Mouse (Mus musculus) forebrain, embryonic 15.5 days (tissue): ENCODE measurements at regions not wholly inside any gene's neighbourhood (a gene's known extent, or its start where the extent isn't known, plus 50 kb on each side); places are given as distances from the start of the nearest gene placed in this dataset.
A peak's percentile ranks its signal among the peaks of the same experiment; 100 is the strongest.

Source experiments
- ATAC-seq: fragments of 200-750 bp; cut with Nextera tagmentation; replicated peaks from 2 replicates; pipeline ENCODE4 v1.8.0; 2017; ENCODE audit warnings: mild to moderate bottlenecking, moderate TSS enrichment, moderate library complexity
- H3K27ac ChIP-seq: fragments of 300-500 bp; sonication (generic); replicated peaks from 2 replicates; pipeline ENCODE4 v1.5.1; 2015; ENCODE audit warnings: mild to moderate bottlenecking, inconsistent platforms
- H3K27me3 ChIP-seq: fragments of 300-500 bp; sonication (generic); 2 replicates; pipeline ENCODE4 v1.6.1; 2015; ENCODE audit warnings: inconsistent platforms
- H3K36me3 ChIP-seq: fragments of 300-500 bp; sonication (generic); 2 replicates; pipeline ENCODE4 v1.6.1; 2015; ENCODE audit warnings: mild to moderate bottlenecking, inconsistent platforms
- H3K4me1 ChIP-seq: fragments of 300-500 bp; sonication (generic); 2 replicates; pipeline ENCODE4 v1.6.1; 2015; ENCODE audit warnings: inconsistent platforms
- H3K4me2 ChIP-seq: fragments of 300-500 bp; sonication (generic); replicated peaks from 2 replicates; pipeline ENCODE4 v1.6.1; 2015; ENCODE audit warnings: mild to moderate bottlenecking, inconsistent platforms
- H3K4me3 ChIP-seq: fragments of 300-500 bp; sonication (generic); 2 replicates; pipeline ENCODE4 v1.5.1; 2015; ENCODE audit warnings: mild to moderate bottlenecking, inconsistent platforms
- H3K9ac ChIP-seq: fragments of 300-500 bp; sonication (generic); replicated peaks from 2 replicates; pipeline ENCODE4 v1.6.1; 2015; ENCODE audit warnings: mild to moderate bottlenecking, inconsistent platforms
- H3K9me3 ChIP-seq: fragments of 300-500 bp; sonication (generic); 2 replicates; pipeline ENCODE4 v1.6.1; 2016; ENCODE audit warnings: inconsistent platforms
- WGBS: fragments of 180-500 bp; shearing (Covaris S2); methylation state at CpG from one replicate; pipeline ENCODE4 v1.1.7; 2015; ENCODE audit warnings: mixed read lengths; 5-methylcytosine and 5-hydroxymethylcytosine counted together

- H3K9ac ChIP-seq: peak overlapping the region; percentile 90
- peak overlapping the region; percentile 92 for H3K4me2 ChIP-seq
- WGBS: 1% methylated on average over 7 of the region's 7 CpGs
- H3K27me3 ChIP-seq: no peaks in the 10 kb centered on the region
- H3K9me3 ChIP-seq: no peaks in the 10 kb centered on the region
- peak overlapping the region; percentile 99 for H3K27ac ChIP-seq
- no peak for ATAC-seq
- peak overlapping the region; percentile 65 for H3K4me3 ChIP-seq
- no peaks in the 10 kb centered on the region for H3K36me3 ChIP-seq
- H3K4me1 ChIP-seq: peaks cover 56% of the 10 kb centered on the region
Observed at GRCm38 (mm10) chr17:47142276-47142675, 131.9 kb upstream of the Ubr2 start.

GRCm38 (mm10) chr17:47141843-47142215, 131.5 kb upstream of the Ubr2 start:
- Histone ChIP-seq H3K9ac (peak overlapping the region; percentile 90), H3K4me1 (peaks cover 56% of the 10 kb centered on the region), H3K4me2 (peak overlapping the region; percentile 92), H3K4me3 (peak overlapping the region; percentile 65), H3K9me3 (no peaks in the 10 kb centered on the region), H3K27ac (peak overlapping the region; percentile 99), H3K27me3 (no peaks in the 10 kb centered on the region), H3K36me3 (no peaks in the 10 kb centered on the region)
- 0% methylated on average over 12 of the region's 12 CpGs for WGBS
- no peak for ATAC-seq

- Histone ChIP-seq H3K36me3 (no peaks in the 10 kb centered on the region), H3K4me3 (peak overlapping the region; percentile 65), H3K27me3 (no peaks in the 10 kb centered on the region), H3K4me1 (peaks cover 55% of the 10 kb centered on the region), H3K9ac (peak overlapping the region; percentile 90), H3K9me3 (no peaks in the 10 kb centered on the region), H3K27ac (peak overlapping the region; percentile 99), H3K4me2 (peak overlapping the region; percentile 92)
- ATAC-seq: peak; percentile 71
- 1% methylated on average over 35 of the region's 35 CpGs for WGBS
Observed at GRCm38 (mm10) chr17:47140969-47141842, 130.8 kb upstream of the Ubr2 start.

- WGBS: under 1% methylated on average over 51 of the region's 53 CpGs
- no peaks in the 10 kb centered on the region for H3K27me3 ChIP-seq
- peak overlapping the region; percentile 65 for H3K4me3 ChIP-seq
- H3K4me2 ChIP-seq: peak overlapping the region; percentile 92
- peak overlapping the region; percentile 99 for H3K27ac ChIP-seq
- no peaks in the 10 kb centered on the region for H3K36me3 ChIP-seq
- peak; percentile 55 for ATAC-seq
- peaks cover 46% of the 10 kb centered on the region for H3K4me1 ChIP-seq
- H3K9ac ChIP-seq: peak overlapping the region; percentile 90
- H3K9me3 ChIP-seq: no peaks in the 10 kb centered on the region
Observed at GRCm38 (mm10) chr17:47140241-47140968, 130.0 kb upstream of the Ubr2 start.

- WGBS: 0% methylated on average over 21 of the region's 34 CpGs
- peak; percentile 96 for ATAC-seq
Observed at GRCm38 (mm10) chr17:47139730-47140231, 129.4 kb upstream of the Ubr2 start.

GRCm38 (mm10) chr17:47139171-47139617, 128.8 kb upstream of the Ubr2 start:
- Histone ChIP-seq H3K36me3 (no peaks in the 10 kb centered on the region), H3K27ac (peak overlapping the region; percentile 99), H3K4me3 (peak overlapping the region; percentile 65), H3K9me3 (no peaks in the 10 kb centered on the region), H3K9ac (peak overlapping the region; percentile 39), H3K27me3 (no peaks in the 10 kb centered on the region), H3K4me1 (peaks cover 34% of the 10 kb centered on the region), H3K4me2 (peak overlapping the region; percentile 92)
- ATAC-seq: no peak
- under 1% methylated on average over 27 of the region's 27 CpGs for WGBS

More at GRCm38 (mm10) chr17:47139730-47140231, 129.4 kb upstream of the Ubr2 start:
- Histone ChIP-seq H3K4me3 (peak overlapping the region; percentile 65), H3K4me2 (peak overlapping the region; percentile 92), H3K27me3 (no peaks in the 10 kb centered on the region), H3K9ac (peak overlapping the region; percentile 90), H3K9me3 (no peaks in the 10 kb centered on the region), H3K36me3 (no peaks in the 10 kb centered on the region), H3K4me1 (peaks cover 40% of the 10 kb centered on the region), H3K27ac (peak overlapping the region; percentile 99)

- Histone ChIP-seq H3K4me1 (peaks cover 24% of the 10 kb centered on the region), H3K27me3 (no peaks in the 10 kb centered on the region), H3K4me2 (no peak overlapping the region), H3K4me3 (no peak overlapping the region), H3K9ac (no peak overlapping the region), H3K9me3 (no peaks in the 10 kb centered on the region), H3K27ac (no peak overlapping the region), H3K36me3 (no peaks in the 10 kb centered on the region)
- 42% methylated on average over 6 of the region's 6 CpGs for WGBS
- ATAC-seq: no peak
Observed at GRCm38 (mm10) chr17:47138174-47138573, 127.8 kb upstream of the Ubr2 start.

- Histone ChIP-seq H3K27ac (no peak overlapping the region), H3K9me3 (no peaks in the 10 kb centered on the region), H3K9ac (no peak overlapping the region), H3K36me3 (no peaks in the 10 kb centered on the region), H3K27me3 (no peaks in the 10 kb centered on the region), H3K4me2 (no peak overlapping the region), H3K4me3 (no peak overlapping the region), H3K4me1 (peaks cover 10% of the 10 kb centered on the region)
- ATAC-seq: no peak
- WGBS: 87% methylated on average over 5 of the region's 5 CpGs
Observed at GRCm38 (mm10) chr17:47135391-47135790, 125.0 kb upstream of the Ubr2 start.

- H3K9ac ChIP-seq: no peak overlapping the region
- no peaks in the 10 kb centered on the region for H3K36me3 ChIP-seq
- ATAC-seq: no peak
- no peak overlapping the region for H3K27ac ChIP-seq
- 67% methylated on average over 2 of the region's 2 CpGs for WGBS
- no peak overlapping the region for H3K4me2 ChIP-seq
- H3K9me3 ChIP-seq: no peaks in the 10 kb centered on the region
- H3K4me3 ChIP-seq: no peak overlapping the region
- no peaks in the 10 kb centered on the region for H3K27me3 ChIP-seq
- peaks cover 2% of the 10 kb centered on the region for H3K4me1 ChIP-seq
Observed at GRCm38 (mm10) chr17:47133785-47134184, 123.4 kb upstream of the Ubr2 start.

GRCm38 (mm10) chr17:47127571-47127970, 117.2 kb upstream of the Ubr2 start:
- H3K9me3 ChIP-seq: no peaks in the 10 kb centered on the region
- H3K27ac ChIP-seq: no peak overlapping the region
- H3K4me2 ChIP-seq: no peak overlapping the region
- 95% methylated on average over 3 of the region's 3 CpGs for WGBS
- no peak for ATAC-seq
- no peaks in the 10 kb centered on the region for H3K36me3 ChIP-seq
- no peaks in the 10 kb centered on the region for H3K4me1 ChIP-seq
- H3K9ac ChIP-seq: no peak overlapping the region
- no peaks in the 10 kb centered on the region for H3K27me3 ChIP-seq
- H3K4me3 ChIP-seq: no peak overlapping the region

GRCm38 (mm10) chr17:47123576-47123975, 113.2 kb upstream of the Ubr2 start:
- no peak overlapping the region for H3K27ac ChIP-seq
- no peak overlapping the region for H3K4me3 ChIP-seq
- 91% methylated on average over 18 of the region's 18 CpGs for WGBS
- H3K4me1 ChIP-seq: no peaks in the 10 kb centered on the region
- H3K9ac ChIP-seq: no peak overlapping the region
- H3K36me3 ChIP-seq: no peaks in the 10 kb centered on the region
- no peaks in the 10 kb centered on the region for H3K9me3 ChIP-seq
- ATAC-seq: no peak
- H3K27me3 ChIP-seq: no peaks in the 10 kb centered on the region
- no peak overlapping the region for H3K4me2 ChIP-seq

- Histone ChIP-seq H3K4me3 (no peak overlapping the region), H3K4me2 (no peak overlapping the region), H3K4me1 (no peaks in the 10 kb centered on the region), H3K9ac (no peak overlapping the region), H3K27ac (no peak overlapping the region), H3K27me3 (no peaks in the 10 kb centered on the region), H3K9me3 (no peaks in the 10 kb centered on the region), H3K36me3 (no peaks in the 10 kb centered on the region)
- no peak for ATAC-seq
- WGBS: 86% methylated on average over 9 of the region's 9 CpGs
Observed at GRCm38 (mm10) chr17:47122221-47122620, 111.9 kb upstream of the Ubr2 start.
